Mouse (Mus musculus) gastrocnemius, adult 2 months (tissue): ENCODE results near the gene Myo15. TPM values are rescaled to one million over a fixed set of nuclear protein-coding genes. Genes with fewer than 3 reads are reported as not detected.
"Not testable (repeated sequence)": the region's sequence is repeated elsewhere in the genome, so short reads cannot be mapped to it uniquely, and the experiment has no call there.

ENCODE experiments used
- DNase-seq: peaks from one replicate; pipeline ENCODE4 v3.0.0; 2022
- H3K27ac ChIP-seq: fragments of 200-600 bp; 2 replicates; pipeline ENCODE4 v1.8.1; 2022; ENCODE audit warnings: mild to moderate bottlenecking
- H3K4me3 ChIP-seq: fragments of 200-600 bp; 2 replicates; pipeline ENCODE4 v1.8.1; 2022; ENCODE audit warnings: mild to moderate bottlenecking, moderate library complexity
- CTCF ChIP-seq: fragments of 200-600 bp; IDR thresholded peaks from 2 replicates; pipeline ENCODE4 v1.8.1; 2022; ENCODE audit warnings: antibody characterized with exemption, mild to moderate bottlenecking, moderate library complexity
- intact Hi-C: fragments of 180-260 bp; cut with DNase I; formaldehyde crosslinking; loops from one replicate; pipeline ENCODE4 v1.15.1; 2025
- long read RNA-seq, 2 experiments: library from polyadenylated mRNA; stranded (forward); transcript quantifications; one replicate each; pipeline ENCODE4 v2.0.0; 2021
- total RNA-seq, 2 experiments: library from RNA; stranded (reverse); gene quantifications; 2 replicates each; pipeline ENCODE4 v1.2.3; 2021

Myo15 gene
- total RNA-seq: under 1 TPM in 1 of 2 experiments, not detected in 1; 0.06 TPM
- long read RNA-seq, experiment 1: 0 reads
- long read RNA-seq, experiment 2: 0 reads

- no peak for DNase-seq
- no peak for TF ChIP-seq CTCF
- H3K27ac ChIP-seq: no peak within 1 kb of the TSS
- intact Hi-C loops: no loop called here
- no peak within 1 kb of the TSS for H3K4me3 ChIP-seq
These were observed at the start of gene Myo15 for GRCm38 (mm10) chr11:60469039-60469438. Gene Myo15, plus strand, starts transcription at chr11:60469339.

DNA sequence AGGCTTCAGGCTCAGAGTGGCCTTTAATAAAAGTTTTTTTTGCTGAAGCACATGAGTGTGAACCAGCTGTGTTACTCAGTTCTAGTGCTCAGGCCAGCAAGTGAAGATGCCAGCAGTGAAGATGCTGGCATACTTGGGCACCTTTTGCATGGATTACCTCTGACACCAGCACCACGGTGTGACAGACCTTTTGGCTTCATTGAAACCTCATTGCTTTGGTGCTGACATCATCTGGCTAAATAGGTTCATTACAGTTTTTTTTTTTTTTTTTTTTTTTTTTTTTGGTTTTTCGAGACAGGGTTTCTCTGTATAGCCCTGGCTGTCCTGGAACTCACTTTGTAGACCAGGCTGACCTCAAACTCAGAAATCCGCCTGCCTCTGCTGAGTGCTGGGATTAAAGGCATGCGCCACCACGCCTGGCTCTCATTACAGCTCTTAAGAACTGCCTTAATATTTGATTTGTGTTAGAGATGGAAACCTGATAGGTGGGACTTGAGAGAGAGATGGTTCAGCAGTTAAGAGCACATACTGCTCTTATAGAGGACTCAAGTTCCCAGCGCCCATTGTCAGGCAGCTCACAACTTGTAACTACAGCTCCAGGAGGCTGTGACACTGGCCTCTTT, 47.0 kb upstream of the Myo15 start:
- Histone ChIP-seq H3K4me3 (no peak overlapping the region), H3K27ac (no peak overlapping the region)
- TF ChIP-seq CTCF: no peak
- intact Hi-C loops: no loop called here
- DNase-seq: no peak

DNA sequence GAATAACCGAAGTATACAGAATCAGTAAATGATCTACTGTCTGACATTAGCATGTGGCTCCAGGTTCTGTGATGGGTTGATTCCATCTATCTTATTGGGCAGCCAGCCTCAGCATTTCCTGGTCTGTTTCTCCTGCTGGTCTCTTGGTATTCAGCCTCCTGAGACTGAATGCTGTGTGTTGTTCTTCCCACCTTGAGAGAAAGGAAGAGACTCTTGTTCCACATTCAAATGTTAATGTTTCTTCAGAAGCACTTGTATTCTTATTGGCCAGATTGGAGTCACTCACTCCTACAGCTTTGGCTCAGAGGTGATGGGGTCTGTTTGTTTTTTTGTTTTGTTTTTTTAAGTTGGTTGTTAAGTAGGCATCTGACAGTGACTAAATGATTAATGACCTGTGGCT, 46.1 kb upstream of the Myo15 start:
- no peak for DNase-seq
- intact Hi-C loops: no loop called here
- Histone ChIP-seq H3K27ac (no peak overlapping the region), H3K4me3 (no peak overlapping the region)
- TF ChIP-seq CTCF: no peak

GRCm38 (mm10) chr11:60426417-60426816, 42.7 kb upstream of the Myo15 start:
- intact Hi-C loops: no loop called here
- H3K27ac ChIP-seq: no peak overlapping the region
- no peak for TF ChIP-seq CTCF

DNA sequence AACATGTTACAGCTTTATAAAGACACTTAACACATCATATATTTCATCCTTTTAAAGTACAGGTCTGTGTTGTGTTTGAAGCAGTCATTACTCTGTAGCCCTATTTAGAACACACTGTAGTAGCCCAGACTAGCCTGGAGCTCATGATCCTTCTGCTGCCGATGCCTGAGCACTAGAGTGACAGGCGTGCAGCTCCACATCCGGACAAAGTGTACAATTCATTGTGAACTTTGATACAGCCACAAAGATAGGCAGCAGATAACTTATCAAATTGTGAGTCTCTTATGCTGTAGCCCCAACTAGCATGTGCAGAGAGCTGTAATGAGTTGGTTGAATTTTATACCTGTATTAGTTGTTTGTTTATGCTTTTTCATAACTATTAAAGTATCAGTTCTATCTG, 41.5 kb upstream of the Myo15 start:
- no peak for TF ChIP-seq CTCF
- H3K4me3 ChIP-seq: no peak overlapping the region
- no peak overlapping the region for H3K27ac ChIP-seq
- DNase-seq: no peak
- intact Hi-C loops: no loop called here

More at GRCm38 (mm10) chr11:60426417-60426816, 42.7 kb upstream of the Myo15 start:
- DNase-seq: no peak
- H3K4me3 ChIP-seq: no peak overlapping the region

- intact Hi-C loops: no loop called here
- no peak for TF ChIP-seq CTCF
These were observed 35.6 kb upstream of the Myo15 start for GRCm38 (mm10) chr11:60433501-60433900.

DNA sequence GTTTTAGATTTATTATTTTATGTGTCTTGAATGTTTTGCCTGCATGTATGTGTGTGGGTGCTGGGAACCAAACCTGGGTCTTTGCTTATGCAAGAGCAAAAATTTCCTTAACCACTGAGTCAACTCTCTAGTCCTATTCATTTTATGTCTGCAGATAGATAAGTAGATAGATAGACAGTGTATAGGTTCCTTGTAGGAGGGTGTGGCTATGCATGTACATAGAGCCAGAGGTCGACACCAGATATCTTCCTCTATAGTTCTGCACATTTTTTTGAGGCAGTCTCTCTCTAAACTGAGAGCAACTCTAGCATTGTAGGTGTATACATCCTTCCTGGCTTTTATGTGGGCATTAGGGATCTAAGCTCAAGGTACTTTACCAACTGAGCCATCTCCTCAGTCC, 34.0 kb upstream of the Myo15 start:
- no peak overlapping the region for H3K27ac ChIP-seq
- DNase-seq: no peak
- intact Hi-C loops: no loop called here
- H3K4me3 ChIP-seq: no peak overlapping the region
- no peak for TF ChIP-seq CTCF

More at GRCm38 (mm10) chr11:60433501-60433900, 35.6 kb upstream of the Myo15 start:
- DNase-seq: no peak
- Histone ChIP-seq H3K27ac (no peak overlapping the region), H3K4me3 (no peak overlapping the region)

DNA sequence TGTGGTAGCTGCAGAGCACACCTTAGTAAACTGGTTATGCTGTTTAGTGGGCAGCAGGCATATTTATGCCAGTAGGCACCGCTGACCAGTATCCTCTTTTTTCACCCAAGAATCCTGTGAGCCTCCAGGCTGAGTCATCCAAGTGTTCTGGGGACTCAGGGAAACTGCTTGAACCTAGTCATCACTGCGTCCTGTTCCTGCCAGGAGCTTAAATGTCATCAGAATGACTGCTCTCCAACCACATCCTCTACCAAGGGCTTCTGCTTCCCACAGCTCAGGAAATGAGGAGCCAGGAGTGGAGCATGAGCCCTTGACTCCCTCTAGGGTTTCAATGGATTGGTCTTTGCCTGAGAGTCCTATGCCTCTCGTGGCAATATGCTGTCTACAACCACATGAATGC, 32.5 kb upstream of the Myo15 start:
- intact Hi-C loops: no loop called here
- TF ChIP-seq CTCF: no peak
- DNase-seq: no peak
- Histone ChIP-seq H3K4me3 (no peak overlapping the region), H3K27ac (no peak overlapping the region)

DNA sequence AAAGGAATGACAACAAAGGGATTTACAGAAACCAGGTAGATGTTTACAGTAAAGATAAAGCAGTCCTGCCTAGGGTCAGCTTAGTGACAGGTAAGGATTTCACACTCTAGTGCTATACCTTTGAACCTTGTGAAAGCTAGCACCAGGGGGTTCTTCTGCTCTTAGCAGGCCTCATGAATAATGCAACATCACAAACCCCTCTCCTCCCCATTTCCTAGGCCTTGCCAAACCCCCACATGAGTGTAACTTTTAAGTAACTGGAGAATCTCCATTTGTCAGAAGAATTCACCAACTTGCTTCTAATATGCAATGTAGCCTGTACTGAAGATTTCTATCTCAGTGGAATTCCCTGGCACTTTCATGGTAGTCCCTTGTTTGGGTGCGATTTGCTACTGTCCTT, 29.5 kb upstream of the Myo15 start:
- intact Hi-C loops, H3K27ac ChIP-seq, H3K4me3 ChIP-seq, DNase-seq: not testable (repeated sequence)

- no peak overlapping the region for H3K4me3 ChIP-seq
- intact Hi-C loops: no loop called here
- H3K27ac ChIP-seq: no peak overlapping the region
- no peak for TF ChIP-seq CTCF
- no peak for DNase-seq
These were observed 29.0 kb upstream of the Myo15 start for GRCm38 (mm10) chr11:60440176-60440575.

GRCm38 (mm10) chr11:60442896-60443295, 26.2 kb upstream of the Myo15 start:
- intact Hi-C loops: no loop called here

GRCm38 (mm10) chr11:60444007-60444406, 25.1 kb upstream of the Myo15 start:
- no peak for TF ChIP-seq CTCF
- H3K4me3 ChIP-seq: no peak overlapping the region
- intact Hi-C loops: no loop called here
- no peak for DNase-seq
- no peak overlapping the region for H3K27ac ChIP-seq

More at GRCm38 (mm10) chr11:60442896-60443295, 26.2 kb upstream of the Myo15 start:
- H3K27ac ChIP-seq: no peak overlapping the region
- TF ChIP-seq CTCF: no peak
- DNase-seq: no peak
- no peak overlapping the region for H3K4me3 ChIP-seq

- Histone ChIP-seq H3K27ac (peak within 1 kb of the TSS; percentile 89), H3K4me3 (peak within 1 kb of the TSS; percentile 92)
- intact Hi-C loops: no loop called here
- DNase-seq: peak; percentile 91
- no peak for TF ChIP-seq CTCF
These were observed 14.9 kb upstream of the Myo15 start, which contains the start of gene Drg2 for GRCm38 (mm10) chr11:60454080-60454744. Gene Drg2, plus strand, starts transcription at chr11:60454591.

- TF ChIP-seq CTCF: no peak
- intact Hi-C loops: no loop called here
- H3K27ac ChIP-seq: peak overlapping the region; percentile 89
- peak overlapping the region; percentile 92 for H3K4me3 ChIP-seq
- DNase-seq: peak; percentile 50
These were observed 14.4 kb upstream of the Myo15 start for GRCm38 (mm10) chr11:60454745-60455087.
